Mouse (Mus musculus) kidney, postnatal 4 days (tissue): ENCODE measurements around the gene Rnf145.
A peak's percentile ranks its signal among the peaks of the same experiment; 100 is the strongest.

Experiments used
- DNase-seq, 2 experiments: peaks; one replicate each; pipeline ENCODE4 v3.0.0; 2021; ENCODE audit warnings: mixed read lengths in 2 of 2

The Rnf145 gene

GRCm38 (mm10) chr11:44510371-44510770 lies 8.4 kb upstream of the Rnf145 start:
- DNase-seq: no peak

- DNase-seq: peak; percentile 30 to 37
Observed at GRCm38 (mm10) chr11:44512044-44513025, 6.4 kb upstream of the Rnf145 start.

GRCm38 (mm10) chr11:44513026-44513422 lies 5.7 kb upstream of the Rnf145 start:
- no peak for DNase-seq

GRCm38 (mm10) chr11:44514666-44515065 lies 4.1 kb upstream of the Rnf145 start:
- DNase-seq: no peak

- DNase-seq: no peak
Observed at GRCm38 (mm10) chr11:44516362-44516761, 2.4 kb upstream of the Rnf145 start.

GRCm38 (mm10) chr11:44517561-44518280 lies 1.0 kb upstream of the Rnf145 start:
- no peak for DNase-seq

- peak; percentile 67 to 76 for DNase-seq
Observed at GRCm38 (mm10) chr11:44519096-44519949, 559 bp downstream of the Rnf145 start.

- peak; percentile 82 to 90 for DNase-seq
Observed at GRCm38 (mm10) chr11:44519950-44520761, 1.4 kb downstream of the Rnf145 start.

GRCm38 (mm10) chr11:44522594-44522993 lies 3.8 kb downstream of the Rnf145 start:
- DNase-seq: no peak

GRCm38 (mm10) chr11:44525765-44526164 lies 7.0 kb downstream of the Rnf145 start:
- no peak for DNase-seq

- DNase-seq: no peak
Observed at GRCm38 (mm10) chr11:44526654-44527263, 8.0 kb downstream of the Rnf145 start.

- no peak for DNase-seq
Observed at GRCm38 (mm10) chr11:44528560-44529199, 9.9 kb downstream of the Rnf145 start.

- no peak for DNase-seq
Observed at GRCm38 (mm10) chr11:44529200-44529599, 10.4 kb downstream of the Rnf145 start.

GRCm38 (mm10) chr11:44529716-44530115 lies 11.0 kb downstream of the Rnf145 start:
- no peak for DNase-seq

GRCm38 (mm10) chr11:44530382-44530781 lies 11.6 kb downstream of the Rnf145 start:
- peak in 1 of 2 experiments; percentile 27 for DNase-seq

GRCm38 (mm10) chr11:44530867-44531266 lies 12.1 kb downstream of the Rnf145 start:
- no peak for DNase-seq

GRCm38 (mm10) chr11:44531617-44532016 lies 12.9 kb downstream of the Rnf145 start:
- DNase-seq: no peak

GRCm38 (mm10) chr11:44532846-44533781 lies 14.3 kb downstream of the Rnf145 start:
- DNase-seq: no peak

GRCm38 (mm10) chr11:44534999-44535750 lies 16.4 kb downstream of the Rnf145 start:
- DNase-seq: no peak
